Mouse (Mus musculus) thymus, adult 2 months (tissue): ENCODE measurements around the gene Prnd.

Source experiments
- CTCF ChIP-seq: fragments of 200-500 bp; IDR thresholded peaks from 2 replicates; pipeline ENCODE4 v1.5.1; 2012; ENCODE audit warnings: mild to moderate bottlenecking, control low read depth, low read length, moderate library complexity, borderline replicate concordance; ENCODE audit not compliant: control insufficient read depth, poor library complexity, insufficient read depth; ENCODE audit errors: extremely low read depth
- POLR2A ChIP-seq: fragments of 200-500 bp; IDR thresholded peaks from 2 replicates; pipeline ENCODE4 v1.6.1; 2012; ENCODE audit warnings: mild to moderate bottlenecking, low read length, control low read depth, moderate library complexity; ENCODE audit not compliant: control insufficient read depth, poor library complexity, insufficient read depth; ENCODE audit errors: extremely low read depth

- TF ChIP-seq POLR2A = no peak
- no peak for TF ChIP-seq CTCF
Measured at GRCm38 (mm10) chr2:131961671-131962070, 11.0 kb downstream of the Prnd start.
